Mouse (Mus musculus): ENCODE results near the gene Grap2. TPM values are rescaled to one million over a fixed set of nuclear protein-coding genes. Genes with fewer than 3 reads are reported as not detected.

Grap2 gene
- polyA plus RNA-seq, 1 experiment: 0.49 TPM

GRCm38 (mm10) chr15:80693492-80693891 lies 121.1 kb downstream of the Grap2 start:
- DNase-seq (ENCODE audit: low read depth): peak; percentile 61
- TF ChIP-seq CTCF (IDR thresholded peaks at IDR 0.05; ENCODE audit: borderline replicate concordance, extremely low read depth, insufficient read depth, insufficient read length): no peak
- TF ChIP-seq POLR2A (IDR thresholded peaks at IDR 0.05; ENCODE audit: borderline replicate concordance, extremely low read depth, insufficient read depth, insufficient read length, poor library complexity, severe bottlenecking): no peak

DNA sequence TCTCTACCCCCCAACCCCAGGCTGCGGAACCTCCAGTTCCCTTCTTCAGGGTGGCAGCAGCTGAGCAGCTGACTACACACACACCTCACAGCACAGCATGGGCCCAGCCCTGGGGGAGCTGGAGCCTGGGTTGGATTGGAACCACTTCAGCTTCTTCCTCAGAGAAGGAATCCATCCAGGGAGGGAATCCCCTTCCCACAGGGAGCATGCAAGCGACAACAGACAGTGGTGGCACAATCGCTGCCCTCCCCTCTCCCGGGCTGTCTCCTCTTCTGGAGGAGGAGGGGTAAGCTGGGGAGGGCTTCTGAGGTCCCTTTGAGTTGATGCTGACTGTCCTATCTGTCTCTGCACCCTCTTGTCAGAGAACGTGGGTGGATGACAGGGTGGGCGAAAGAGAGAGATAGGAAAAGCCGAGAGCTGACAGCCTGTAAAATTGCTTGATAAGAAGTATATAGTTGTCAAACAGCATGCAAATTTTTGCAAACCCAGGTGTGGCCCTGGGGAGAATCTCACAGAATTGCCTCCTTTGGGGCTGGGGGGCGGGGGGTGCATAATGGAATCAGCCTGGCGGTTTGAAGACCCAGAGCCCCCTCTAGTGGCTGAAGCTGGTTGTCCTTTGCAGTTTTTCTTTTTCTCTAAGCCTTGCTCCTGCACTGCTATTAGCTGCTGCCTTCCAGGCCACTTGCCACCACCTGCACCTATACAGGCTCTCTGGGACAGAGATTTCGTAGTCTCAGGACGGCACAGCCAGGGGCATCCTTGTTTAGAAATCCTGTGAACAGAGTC lies 121.9 kb downstream of the Grap2 start:
- TF ChIP-seq POLR2A (IDR thresholded peaks at IDR 0.05; ENCODE audit: borderline replicate concordance, extremely low read depth, insufficient read depth, insufficient read length, poor library complexity, severe bottlenecking) (no peak), CTCF (IDR thresholded peaks at IDR 0.05; ENCODE audit: borderline replicate concordance, extremely low read depth, insufficient read depth, insufficient read length) (peak; percentile 81)
- DNase-seq (ENCODE audit: low read depth): peak; percentile 81

DNA sequence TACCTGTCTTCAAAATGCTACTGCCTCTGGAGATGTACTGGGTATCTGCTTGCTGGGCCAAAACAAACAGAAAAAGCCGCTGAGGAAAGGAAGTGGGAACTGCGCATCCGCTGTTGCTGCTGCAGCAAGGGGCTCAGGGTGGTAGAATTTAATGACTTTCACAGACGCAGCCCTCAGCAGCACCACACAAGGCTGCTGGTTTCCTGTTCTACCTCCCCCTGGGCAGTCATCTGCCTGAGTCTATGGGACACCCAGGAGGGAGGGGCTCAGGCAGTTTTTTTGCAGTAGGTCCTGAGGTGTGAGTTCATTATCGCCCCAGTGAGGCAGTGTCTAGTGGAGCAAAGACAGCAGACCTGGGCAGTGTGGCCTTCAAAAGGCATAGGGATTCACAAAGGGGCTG lies 125.2 kb downstream of the Grap2 start:
- no peak for DNase-seq (ENCODE audit: low read depth)
- no peak for TF ChIP-seq POLR2A (IDR thresholded peaks at IDR 0.05; ENCODE audit: borderline replicate concordance, extremely low read depth, insufficient read depth, insufficient read length, poor library complexity, severe bottlenecking)
- TF ChIP-seq CTCF (IDR thresholded peaks at IDR 0.05; ENCODE audit: borderline replicate concordance, extremely low read depth, insufficient read depth, insufficient read length): no peak

DNA sequence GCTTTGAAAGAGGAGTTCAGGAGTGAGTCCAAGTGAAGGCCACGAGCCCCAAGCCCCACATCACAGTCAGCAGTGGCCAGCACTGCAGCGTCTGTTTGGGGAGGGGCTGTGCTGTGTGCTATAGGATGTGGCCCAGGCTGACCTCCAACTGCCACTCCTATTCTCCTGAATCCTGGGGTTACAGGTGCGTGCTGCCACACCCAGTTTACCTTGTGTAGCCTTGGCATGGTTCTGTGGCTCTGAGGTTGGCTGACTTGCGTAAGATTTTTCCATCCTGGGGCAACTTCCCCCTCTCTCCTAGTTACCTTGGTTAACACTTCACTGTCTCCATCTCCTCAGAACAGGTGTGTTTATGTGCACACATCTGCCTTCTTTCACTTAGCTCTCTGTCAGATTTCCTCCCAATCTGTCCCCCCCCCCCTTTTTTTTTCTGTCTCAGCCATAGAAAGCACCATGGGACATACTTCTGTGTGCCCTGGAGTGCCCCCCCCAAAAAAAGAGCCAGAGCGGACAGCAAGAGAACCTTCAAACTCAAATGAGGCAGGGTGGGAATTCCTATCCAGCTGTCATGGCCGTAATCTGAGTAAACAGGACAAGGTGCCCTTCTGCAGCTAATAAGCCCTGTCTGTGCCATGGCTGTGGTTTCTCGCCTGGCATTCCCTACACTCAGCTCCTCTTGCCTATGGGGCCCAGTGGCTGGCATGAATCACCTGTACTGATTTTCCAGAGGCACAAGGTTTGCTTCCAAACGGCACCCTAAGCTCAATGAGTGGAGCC lies 129.3 kb downstream of the Grap2 start:
- no peak for TF ChIP-seq CTCF (IDR thresholded peaks at IDR 0.05; ENCODE audit: borderline replicate concordance, extremely low read depth, insufficient read depth, insufficient read length)
- no peak for DNase-seq (ENCODE audit: low read depth)

Other genes with a start within 250 kb of the Grap2 start
- gene Enthd1, start 7.4 kb upstream of the Grap2 start, polyA plus RNA-seq (2012; rRNA removed): not detected in 2 replicates
- gene Fam83f, start 99.3 kb downstream of the Grap2 start, polyA plus RNA-seq (2012; rRNA removed): 0.33 and 0.36 TPM in 2 replicates
- 14.7 and 46.2 TPM in 2 replicates for gene Tnrc6b, start 138.7 kb downstream of the Grap2 start, polyA plus RNA-seq (2012; rRNA removed)

Measured in brain, embryonic 14.5 days (tissue).